Mouse (Mus musculus): Measurements from ENCODE around the gene Slc7a6. TPM values are rescaled to one million over a fixed set of nuclear protein-coding genes. Genes with fewer than 3 reads are reported as not detected.

Slc7a6 gene
- polyA plus RNA-seq (2015; fragmentation: Nextera tagmentation; extraction: Ambion mirVana): 24.5 and 24.6 TPM in 2 replicates

DNA sequence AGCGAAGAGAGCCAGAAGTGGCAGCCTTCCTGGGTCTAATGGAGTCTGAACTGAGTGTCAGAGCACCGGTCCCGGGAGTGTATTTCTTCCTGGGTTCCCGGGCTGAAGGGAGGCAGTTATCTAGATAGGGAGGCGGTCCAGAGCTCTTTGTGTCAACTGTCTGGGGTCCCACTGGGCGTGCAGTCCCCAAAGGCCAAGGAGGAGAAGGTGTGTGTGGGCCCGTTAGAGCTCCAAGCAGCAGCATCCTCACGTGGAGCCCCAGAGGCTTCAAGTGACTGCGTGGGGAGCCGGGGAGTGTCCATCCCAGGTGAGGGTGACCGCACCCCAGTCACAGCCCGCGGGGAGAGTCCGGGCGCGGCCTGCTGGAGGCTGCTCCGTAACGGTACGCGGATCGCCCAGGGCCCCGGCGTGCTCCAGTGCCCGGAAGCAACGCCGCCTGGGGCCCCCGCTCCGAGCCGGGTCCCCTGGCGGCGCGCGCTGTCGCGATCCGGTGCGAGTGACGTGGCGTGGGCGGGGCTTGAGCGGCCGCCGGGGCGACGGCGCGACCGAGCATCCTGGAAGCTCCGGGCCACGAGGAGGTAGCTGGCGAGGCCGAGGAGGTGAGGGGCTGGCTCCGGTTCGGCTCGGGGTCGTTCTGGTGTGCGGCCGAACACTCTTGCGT lies at the start of gene Slc7a6:
Slc7a6 (plus strand) TSS at position 502 of the 661 bp plus-strand sequence.
- under 1% methylated on average over 46 of the region's 59 CpGs for WGBS
- peak; percentile 88 for ATAC-seq
- H3K4me1 ChIP-seq (ENCODE audit: control insufficient read depth, insufficient read depth, low read length): peaks cover 6% of the 10 kb centered on the region; the same call in 1 of the 2 replicates
- H3K9me3 ChIP-seq (ENCODE audit: control insufficient read depth, low read length): no peaks in the 10 kb centered on the region
- H3K36me3 ChIP-seq (ENCODE audit: control insufficient read depth, insufficient read depth, low read length): no peaks in the 10 kb centered on the region; the same call in 1 of the 2 replicates
- H3K27ac ChIP-seq (ENCODE audit: low read length): peak within 1 kb of the TSS; percentile 72
- peak within 1 kb of the TSS; percentile 86 for H3K9ac ChIP-seq (ENCODE audit: low read depth, low read length)
- H3K4me3 ChIP-seq (ENCODE audit: low read length): peak within 1 kb of the TSS; percentile 82
- H3K4me2 ChIP-seq (ENCODE audit: low read depth, low read length): peak within 1 kb of the TSS; percentile 94
- H3K27me3 ChIP-seq (replicated peaks; ENCODE audit: control insufficient read depth, insufficient read depth, low read length): no peaks in the 10 kb centered on the region

DNA sequence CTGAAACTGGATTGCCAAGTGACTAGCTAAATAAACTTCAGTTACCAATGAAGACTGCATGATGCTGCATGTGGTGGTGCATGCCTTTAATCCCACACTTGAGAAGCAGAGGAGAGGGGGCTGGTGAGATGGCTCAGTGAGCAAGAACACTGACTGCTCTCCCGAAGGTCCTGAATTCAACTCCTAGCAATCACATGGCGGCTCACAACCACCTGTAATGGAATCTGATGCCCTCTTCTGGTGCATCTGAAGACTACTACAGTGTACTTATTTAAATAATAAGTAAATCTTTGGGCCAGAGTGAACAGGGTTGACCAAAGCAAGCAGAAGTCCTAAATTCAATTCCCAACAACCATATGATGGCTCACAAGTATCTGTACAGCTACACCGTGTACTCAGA lies 45.2 kb upstream of the Slc7a6 start:
- 81% methylated on average over 3 of the region's 3 CpGs for WGBS
- H3K27me3 ChIP-seq (replicated peaks; ENCODE audit: control insufficient read depth, insufficient read depth, low read length): no peaks in the 10 kb centered on the region
- no peak for ATAC-seq
- no peak overlapping the region for H3K4me2 ChIP-seq (ENCODE audit: low read depth, low read length)
- H3K4me3 ChIP-seq (ENCODE audit: low read length): no peak overlapping the region
- no peaks in the 10 kb centered on the region for H3K4me1 ChIP-seq (ENCODE audit: control insufficient read depth, insufficient read depth, low read length)
- no peaks in the 10 kb centered on the region for H3K9me3 ChIP-seq (ENCODE audit: control insufficient read depth, low read length)
- no peak overlapping the region for H3K9ac ChIP-seq (ENCODE audit: low read depth, low read length)
- H3K36me3 ChIP-seq (ENCODE audit: control insufficient read depth, insufficient read depth, low read length): peaks cover 11% of the 10 kb centered on the region
- no peak overlapping the region for H3K27ac ChIP-seq (ENCODE audit: low read length)

DNA sequence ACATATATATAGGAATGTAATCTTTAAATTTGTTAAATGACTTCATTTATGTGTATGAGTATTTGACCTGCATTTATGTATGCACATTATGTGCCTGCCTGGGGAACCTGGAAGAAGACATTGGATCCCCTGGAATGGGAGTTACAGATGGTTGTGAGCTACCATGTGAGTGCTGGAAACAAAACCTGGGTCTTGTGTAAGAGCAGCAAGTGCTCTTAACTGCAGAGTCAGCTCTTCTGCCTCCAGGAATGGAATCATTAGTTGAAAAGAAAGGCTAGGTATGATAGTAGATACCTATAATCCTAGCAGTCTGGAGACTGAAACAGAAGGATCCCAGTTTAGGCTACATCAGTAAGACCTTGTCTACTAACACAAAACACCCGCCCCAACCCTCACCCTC lies 42.6 kb upstream of the Slc7a6 start:
- ATAC-seq: no peak
- Histone ChIP-seq H3K4me3 (ENCODE audit: low read length) (no peak overlapping the region), H3K9me3 (ENCODE audit: control insufficient read depth, low read length) (no peaks in the 10 kb centered on the region), H3K27ac (ENCODE audit: low read length) (no peak overlapping the region), H3K27me3 (replicated peaks; ENCODE audit: control insufficient read depth, insufficient read depth, low read length) (no peaks in the 10 kb centered on the region), H3K36me3 (ENCODE audit: control insufficient read depth, insufficient read depth, low read length) (peaks cover 14% of the 10 kb centered on the region), H3K4me2 (ENCODE audit: low read depth, low read length) (no peak overlapping the region), H3K9ac (ENCODE audit: low read depth, low read length) (no peak overlapping the region), H3K4me1 (ENCODE audit: control insufficient read depth, insufficient read depth, low read length) (no peaks in the 10 kb centered on the region)
- 87% methylated on average over 1 of the region's 1 CpGs for WGBS

DNA sequence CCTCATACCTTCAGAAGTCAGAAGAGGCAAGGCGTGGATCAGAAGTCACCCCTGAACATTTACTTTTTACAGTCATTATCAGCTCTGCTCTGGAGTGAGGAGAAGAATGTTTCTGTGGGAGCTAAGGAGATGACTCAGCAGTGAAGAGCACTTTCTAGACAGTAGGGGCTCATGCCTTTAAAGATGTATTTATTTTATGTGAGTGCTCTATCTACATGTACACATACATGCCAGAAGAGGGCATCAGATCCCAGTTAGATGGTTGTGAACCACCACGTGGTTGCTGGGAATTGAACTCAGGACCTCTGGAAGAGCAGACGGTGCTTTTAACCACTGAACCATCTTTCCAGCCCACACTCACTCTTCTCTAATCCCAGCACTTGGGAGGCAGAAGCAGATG lies 41.6 kb upstream of the Slc7a6 start:
- Histone ChIP-seq H3K4me3 (ENCODE audit: low read length) (no peak overlapping the region), H3K27ac (ENCODE audit: low read length) (no peak overlapping the region), H3K9ac (ENCODE audit: low read depth, low read length) (no peak overlapping the region), H3K27me3 (replicated peaks; ENCODE audit: control insufficient read depth, insufficient read depth, low read length) (no peaks in the 10 kb centered on the region), H3K4me1 (ENCODE audit: control insufficient read depth, insufficient read depth, low read length) (no peaks in the 10 kb centered on the region), H3K9me3 (ENCODE audit: control insufficient read depth, low read length) (no peaks in the 10 kb centered on the region), H3K4me2 (ENCODE audit: low read depth, low read length) (no peak overlapping the region), H3K36me3 (ENCODE audit: control insufficient read depth, insufficient read depth, low read length) (peaks cover 14% of the 10 kb centered on the region)
- no peak for ATAC-seq
- 76% methylated on average over 3 of the region's 3 CpGs for WGBS

DNA sequence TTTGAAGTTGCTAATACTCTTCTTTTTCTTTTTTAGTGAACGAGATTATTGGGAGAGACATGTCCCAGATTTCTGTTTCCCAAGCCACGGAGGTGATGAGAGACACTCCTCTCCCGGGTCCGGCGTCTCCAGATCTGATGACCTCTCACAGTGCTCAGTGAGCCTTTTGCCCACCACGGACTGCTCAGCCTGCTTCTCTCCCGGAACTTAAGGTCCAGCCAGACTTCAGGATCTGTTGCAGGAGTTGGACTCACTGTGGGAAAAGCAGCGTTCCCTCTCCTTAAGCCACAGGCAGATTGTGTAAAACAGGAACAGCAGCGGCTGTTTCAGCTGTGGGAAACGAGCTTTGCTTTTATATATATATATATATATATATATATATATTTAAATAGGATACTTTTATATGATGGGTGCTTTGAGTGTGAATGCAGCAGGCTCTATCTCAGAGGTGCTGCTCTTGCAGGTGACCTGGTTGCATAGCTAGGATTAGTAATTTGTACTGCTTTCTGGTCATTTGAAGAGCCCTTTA lies 40.7 kb upstream of the Slc7a6 start:
- no peaks in the 10 kb centered on the region for H3K4me1 ChIP-seq (ENCODE audit: control insufficient read depth, insufficient read depth, low read length)
- H3K36me3 ChIP-seq (ENCODE audit: control insufficient read depth, insufficient read depth, low read length): peaks cover 14% of the 10 kb centered on the region
- no peak overlapping the region for H3K4me3 ChIP-seq (ENCODE audit: low read length)
- WGBS: 87% methylated on average over 10 of the region's 10 CpGs
- H3K9ac ChIP-seq (ENCODE audit: low read depth, low read length): no peak overlapping the region
- no peak for ATAC-seq
- no peak overlapping the region for H3K4me2 ChIP-seq (ENCODE audit: low read depth, low read length)
- no peaks in the 10 kb centered on the region for H3K27me3 ChIP-seq (replicated peaks; ENCODE audit: control insufficient read depth, insufficient read depth, low read length)
- H3K9me3 ChIP-seq (ENCODE audit: control insufficient read depth, low read length): no peaks in the 10 kb centered on the region
- no peak overlapping the region for H3K27ac ChIP-seq (ENCODE audit: low read length)

DNA sequence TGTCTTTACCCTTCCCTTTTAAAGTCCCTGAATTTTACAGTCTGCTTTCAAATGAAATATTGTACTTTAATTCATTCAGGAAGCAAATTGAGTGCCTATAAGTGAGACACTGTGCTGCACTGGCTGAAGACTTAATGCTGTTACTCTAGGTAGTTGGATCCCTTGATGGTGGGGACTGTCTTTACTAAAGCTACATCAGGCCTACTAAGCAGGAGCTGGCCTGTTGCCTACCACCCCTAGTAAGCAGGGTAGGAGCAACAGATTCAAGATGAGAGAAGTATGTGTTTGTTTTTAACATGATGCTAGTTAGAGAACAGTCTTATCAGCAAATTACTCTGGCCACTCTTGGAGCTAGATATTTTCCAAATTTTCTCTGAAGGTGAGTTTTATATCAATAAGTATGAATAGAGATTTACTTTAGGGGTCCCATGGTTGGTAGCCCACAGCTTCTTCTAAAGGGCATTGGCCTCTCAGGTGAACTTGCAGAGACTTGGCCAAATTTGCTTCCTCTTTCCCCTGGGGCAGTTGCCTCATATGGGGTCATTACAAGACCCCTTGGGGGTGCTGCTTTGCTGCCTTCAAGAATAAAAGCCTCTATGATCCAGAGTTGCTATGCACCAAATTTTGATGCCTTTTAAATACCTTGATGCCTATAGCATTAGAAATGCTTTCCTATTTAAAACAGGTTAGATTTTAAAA lies 39.3 kb upstream of the Slc7a6 start:
- H3K27me3 ChIP-seq (replicated peaks; ENCODE audit: control insufficient read depth, insufficient read depth, low read length): no peaks in the 10 kb centered on the region; the same call in 1 of the 2 replicates
- peaks cover 14% of the 10 kb centered on the region for H3K36me3 ChIP-seq (ENCODE audit: control insufficient read depth, insufficient read depth, low read length)
- ATAC-seq: no peak

DNA sequence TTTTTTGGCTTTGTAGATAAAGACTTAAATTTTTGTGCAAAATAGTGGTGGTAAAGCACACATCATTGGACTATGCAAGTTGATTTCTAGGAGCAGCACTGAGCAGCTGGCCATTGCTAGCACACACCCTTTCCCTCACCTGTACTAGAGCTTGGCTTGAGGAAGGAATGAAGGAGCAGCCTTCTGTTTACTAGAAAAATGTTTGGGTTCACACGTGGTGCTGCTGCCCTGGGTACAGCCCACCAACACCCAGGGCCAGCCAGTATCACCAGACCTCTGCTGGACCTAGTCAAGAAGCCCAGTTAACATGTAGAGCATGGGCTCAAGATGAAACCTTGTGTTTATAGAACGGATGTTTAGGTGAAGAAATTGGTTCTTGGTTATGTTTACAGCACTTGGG lies 38.7 kb upstream of the Slc7a6 start:
- Histone ChIP-seq H3K9me3 (ENCODE audit: control insufficient read depth, low read length) (no peaks in the 10 kb centered on the region), H3K4me1 (ENCODE audit: control insufficient read depth, insufficient read depth, low read length) (peaks cover 9% of the 10 kb centered on the region; the same call in 1 of the 2 replicates), H3K27me3 (replicated peaks; ENCODE audit: control insufficient read depth, insufficient read depth, low read length) (peaks cover 4% of the 10 kb centered on the region), H3K4me2 (ENCODE audit: low read depth, low read length) (no peak overlapping the region), H3K4me3 (ENCODE audit: low read length) (no peak overlapping the region), H3K36me3 (ENCODE audit: control insufficient read depth, insufficient read depth, low read length) (peaks cover 14% of the 10 kb centered on the region), H3K9ac (ENCODE audit: low read depth, low read length) (no peak overlapping the region), H3K27ac (ENCODE audit: low read length) (no peak overlapping the region)
- ATAC-seq: no peak
- 77% methylated on average over 2 of the region's 2 CpGs for WGBS

More for the DNA sequence above, 39.3 kb upstream of the Slc7a6 start:
- Histone ChIP-seq H3K4me2 (ENCODE audit: low read depth, low read length) (no peak overlapping the region), H3K4me1 (ENCODE audit: control insufficient read depth, insufficient read depth, low read length) (peaks cover 8% of the 10 kb centered on the region; the same call in 1 of the 2 replicates), H3K9ac (ENCODE audit: low read depth, low read length) (no peak overlapping the region), H3K4me3 (ENCODE audit: low read length) (no peak overlapping the region), H3K27ac (ENCODE audit: low read length) (no peak overlapping the region), H3K9me3 (ENCODE audit: control insufficient read depth, low read length) (no peaks in the 10 kb centered on the region)

DNA sequence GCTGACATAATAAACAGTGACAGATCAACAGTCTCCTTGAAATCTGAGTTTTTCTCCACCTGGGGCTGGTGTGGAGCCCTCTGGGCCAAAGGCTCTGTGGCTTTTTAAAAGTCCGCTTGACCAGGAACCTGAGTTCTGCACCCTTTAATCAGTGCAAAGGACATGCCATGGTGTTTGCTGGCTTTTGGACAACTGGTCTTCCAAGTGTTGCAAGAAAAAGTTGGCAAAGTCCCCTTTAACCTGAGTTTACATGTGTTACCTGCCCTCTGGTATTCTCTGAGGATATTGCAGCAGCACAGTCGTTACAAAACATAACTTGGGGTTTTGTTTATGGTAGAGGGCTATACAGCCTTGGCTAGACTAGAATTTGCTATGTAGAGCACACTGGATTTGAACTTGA lies 38.2 kb upstream of the Slc7a6 start:
- peaks cover 8% of the 10 kb centered on the region for H3K27me3 ChIP-seq (replicated peaks; ENCODE audit: control insufficient read depth, insufficient read depth, low read length)
- no peaks in the 10 kb centered on the region for H3K9me3 ChIP-seq (ENCODE audit: control insufficient read depth, low read length)
- H3K9ac ChIP-seq (ENCODE audit: low read depth, low read length): no peak overlapping the region
- no peak overlapping the region for H3K27ac ChIP-seq (ENCODE audit: low read length)
- H3K4me1 ChIP-seq (ENCODE audit: control insufficient read depth, insufficient read depth, low read length): peaks cover 9% of the 10 kb centered on the region; the same call in 1 of the 2 replicates
- WGBS: 77% methylated on average over 2 of the region's 2 CpGs
- H3K4me3 ChIP-seq (ENCODE audit: low read length): no peak overlapping the region
- no peak overlapping the region for H3K4me2 ChIP-seq (ENCODE audit: low read depth, low read length)
- ATAC-seq: no peak
- H3K36me3 ChIP-seq (ENCODE audit: control insufficient read depth, insufficient read depth, low read length): peaks cover 14% of the 10 kb centered on the region

DNA sequence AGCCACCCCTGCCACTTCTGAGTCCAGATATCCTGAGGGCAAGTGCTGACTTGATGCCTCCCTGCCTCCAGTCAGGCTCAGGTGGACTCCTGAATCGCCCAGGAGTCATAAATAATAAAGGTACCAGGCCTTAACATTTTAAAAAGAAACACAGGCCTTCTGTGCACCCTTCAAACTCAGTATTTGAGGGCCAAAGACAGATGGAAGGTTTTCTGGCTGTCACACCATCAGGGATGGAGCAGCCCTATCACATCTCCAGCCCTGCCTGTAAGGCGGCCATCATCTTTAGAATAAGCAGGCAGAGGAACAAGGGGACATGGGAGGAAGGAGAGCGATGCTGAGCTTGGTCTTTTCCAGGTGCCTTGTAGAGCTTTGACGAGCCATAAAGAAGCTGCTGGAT lies 37.6 kb upstream of the Slc7a6 start:
- Histone ChIP-seq H3K36me3 (ENCODE audit: control insufficient read depth, insufficient read depth, low read length) (peaks cover 14% of the 10 kb centered on the region), H3K4me2 (ENCODE audit: low read depth, low read length) (no peak overlapping the region), H3K27me3 (replicated peaks; ENCODE audit: control insufficient read depth, insufficient read depth, low read length) (peaks cover 13% of the 10 kb centered on the region), H3K9ac (ENCODE audit: low read depth, low read length) (no peak overlapping the region), H3K4me1 (ENCODE audit: control insufficient read depth, insufficient read depth, low read length) (peaks cover 9% of the 10 kb centered on the region), H3K27ac (ENCODE audit: low read length) (no peak overlapping the region), H3K9me3 (ENCODE audit: control insufficient read depth, low read length) (no peaks in the 10 kb centered on the region), H3K4me3 (ENCODE audit: low read length) (no peak overlapping the region)
- WGBS: 84% methylated on average over 4 of the region's 4 CpGs
- no peak for ATAC-seq

Measured in intestine, embryonic 16.5 days (tissue).